Mouse (Mus musculus) thymus, adult 2 months (tissue): ENCODE results near the gene A330070K13Rik. TPM values are rescaled to one million over a fixed set of nuclear protein-coding genes. Genes with fewer than 3 reads are reported as not detected.

Experiments
- DNase-seq: peaks from one replicate; pipeline ENCODE4 v3.0.0; 2021
- H3K27ac ChIP-seq: fragments of 200-500 bp; 2 replicates; pipeline ENCODE4 v1.5.1; 2012; ENCODE audit warnings: low read length, control low read depth; ENCODE audit not compliant: control insufficient read depth, insufficient read depth
- H3K27me3 ChIP-seq: fragments of 200-500 bp; 2 replicates; pipeline ENCODE4 v1.6.1; 2012; ENCODE audit warnings: mild to moderate bottlenecking, low read length, moderate library complexity, mixed read lengths; ENCODE audit not compliant: control insufficient read depth, insufficient read depth
- H3K36me3 ChIP-seq: fragments of 200-500 bp; 2 replicates; pipeline ENCODE4 v1.6.1; 2012; ENCODE audit warnings: mild to moderate bottlenecking, low read length, moderate library complexity; ENCODE audit not compliant: control insufficient read depth, insufficient read depth
- H3K4me1 ChIP-seq: fragments of 200-500 bp; replicated peaks from 2 replicates; pipeline ENCODE4 v1.6.1; 2012; ENCODE audit warnings: low read length; ENCODE audit not compliant: control insufficient read depth, insufficient read depth
- H3K4me3 ChIP-seq: fragments of 200-500 bp; 2 replicates; pipeline ENCODE4 v1.5.1; 2012; ENCODE audit warnings: mild to moderate bottlenecking, low read length, control low read depth, moderate library complexity; ENCODE audit not compliant: control insufficient read depth, insufficient read depth
- CTCF ChIP-seq: fragments of 200-500 bp; IDR thresholded peaks from 2 replicates; pipeline ENCODE4 v1.5.1; 2012; ENCODE audit warnings: mild to moderate bottlenecking, control low read depth, low read length, moderate library complexity, borderline replicate concordance; ENCODE audit not compliant: control insufficient read depth, poor library complexity, insufficient read depth; ENCODE audit errors: extremely low read depth
- POLR2A ChIP-seq: fragments of 200-500 bp; IDR thresholded peaks from 2 replicates; pipeline ENCODE4 v1.6.1; 2012; ENCODE audit warnings: mild to moderate bottlenecking, low read length, control low read depth, moderate library complexity; ENCODE audit not compliant: control insufficient read depth, poor library complexity, insufficient read depth; ENCODE audit errors: extremely low read depth
- WGBS: fragments of 180-500 bp; shearing (Covaris S2); methylation state at CpG from one replicate; pipeline ENCODE4 v1.1.7; 2018; 5-methylcytosine and 5-hydroxymethylcytosine counted together
- polyA plus RNA-seq: library from polyadenylated mRNA; depleted of rRNA; stranded (reverse); fragments of >200 nt; gene quantifications from 2 replicates; pipeline ENCODE4 v1.2.3, GENCODE M21; 2012; rRNA removed

A330070K13Rik gene
- not detected in 2 replicates for polyA plus RNA-seq

DNA sequence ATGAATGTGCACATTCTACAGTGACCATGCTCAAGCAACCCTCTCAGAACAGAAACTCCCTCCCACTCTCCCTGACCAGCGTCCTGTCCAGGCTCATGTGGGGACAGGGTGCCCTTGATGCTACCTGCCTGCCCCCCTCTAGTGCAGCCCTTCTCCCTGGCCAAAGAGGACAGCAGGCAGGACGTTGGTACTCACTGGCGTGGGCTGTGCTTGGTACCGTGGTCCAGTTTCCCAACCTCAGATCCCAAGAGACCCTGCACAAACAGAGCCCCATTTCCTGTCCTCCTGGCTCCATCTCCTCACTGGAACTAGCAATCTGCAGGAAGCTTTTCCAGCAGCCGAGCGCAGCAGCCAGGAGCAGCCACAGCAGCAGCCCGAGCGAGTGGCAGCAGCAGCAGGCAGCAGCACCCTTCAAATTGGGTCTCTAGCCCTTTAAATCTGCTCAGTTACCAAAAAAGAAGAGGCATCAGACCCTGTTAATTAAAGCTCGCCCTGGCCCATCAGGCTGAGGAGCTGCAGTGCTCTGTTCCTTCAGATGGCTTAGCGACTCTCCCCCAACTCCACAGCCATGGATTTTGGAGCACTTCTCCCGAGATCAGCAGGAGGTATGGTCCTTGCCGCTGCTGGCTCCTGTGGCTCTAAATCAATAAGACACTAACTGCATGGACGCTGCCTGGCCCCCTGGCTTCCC is at the start of gene A330070K13Rik:
A330070K13Rik (minus strand) TSS at position 410 of the 691 bp plus-strand sequence.
- 13% methylated on average over 13 of the region's 13 CpGs for WGBS

DNA sequence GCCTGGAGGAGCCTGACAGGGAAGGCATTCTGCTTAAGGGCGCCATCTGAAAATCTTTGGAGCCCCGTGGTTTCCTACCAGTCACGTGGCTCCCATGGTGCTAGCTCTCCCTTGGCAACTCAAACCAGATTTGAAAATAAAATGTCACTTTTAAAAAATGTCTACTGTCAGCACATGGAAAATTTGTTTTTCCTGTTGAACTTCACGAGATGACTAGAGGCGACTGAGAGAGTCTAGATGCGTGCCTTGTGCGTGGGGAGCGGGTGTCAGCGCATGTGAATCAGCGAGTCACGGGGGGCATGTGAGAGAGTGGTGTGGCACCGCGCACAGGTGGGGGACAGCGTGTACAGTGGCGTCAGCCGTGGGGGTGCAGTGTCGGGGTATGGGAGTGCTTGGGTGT is 27.1 kb upstream of the A330070K13Rik start:
- no peaks in the 10 kb centered on the region for H3K36me3 ChIP-seq
- H3K27ac ChIP-seq, result no peak overlapping the region
- no peaks in the 10 kb centered on the region for H3K27me3 ChIP-seq
- no peaks in the 10 kb centered on the region for H3K4me1 ChIP-seq
- no peak overlapping the region for H3K4me3 ChIP-seq
- no peak for DNase-seq
- TF ChIP-seq CTCF, result no peak
- TF ChIP-seq POLR2A, result no peak
- 95% methylated on average over 17 of the region's 17 CpGs for WGBS

More for the DNA sequence above, at the start of gene A330070K13Rik:
- DNase-seq, result no peak
- Histone ChIP-seq H3K4me3 (no peak within 1 kb of the TSS), H3K4me1 (no peaks in the 10 kb centered on the region), H3K27ac (no peak within 1 kb of the TSS), H3K36me3 (no peaks in the 10 kb centered on the region), H3K27me3 (no peaks in the 10 kb centered on the region)
- TF ChIP-seq CTCF (no peak), POLR2A (no peak)

GRCm38 (mm10) chr5:130409706-130410105 is 25.3 kb upstream of the A330070K13Rik start:
- no peak for DNase-seq
- Histone ChIP-seq H3K36me3 (no peaks in the 10 kb centered on the region), H3K4me1 (no peaks in the 10 kb centered on the region), H3K27me3 (no peaks in the 10 kb centered on the region), H3K27ac (no peak overlapping the region), H3K4me3 (no peak overlapping the region)
- TF ChIP-seq CTCF, result no peak
- no peak for TF ChIP-seq POLR2A
- WGBS, result 86% methylated on average over 6 of the region's 6 CpGs

DNA sequence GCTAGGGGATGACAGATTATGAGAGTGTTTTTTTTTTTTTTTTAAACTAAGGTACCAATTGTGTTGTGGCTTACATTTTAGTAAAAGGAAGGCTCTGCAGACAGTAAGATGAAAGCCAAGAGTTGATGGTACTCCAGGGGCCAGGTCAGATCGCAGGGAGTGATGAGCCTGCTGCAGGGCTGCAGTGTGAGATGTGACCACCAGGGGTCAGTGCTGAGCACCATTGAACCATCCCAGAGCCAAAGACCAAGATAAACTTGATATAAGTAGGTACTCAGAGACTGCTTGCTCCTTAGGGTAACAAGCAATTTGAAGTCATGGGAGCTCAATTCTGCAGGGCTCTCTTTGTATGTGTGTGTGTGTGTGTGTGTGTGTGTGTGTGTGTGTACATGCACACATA is 20.8 kb upstream of the A330070K13Rik start:
- Histone ChIP-seq H3K36me3 (no peaks in the 10 kb centered on the region), H3K27ac (no peak overlapping the region), H3K4me3 (no peak overlapping the region), H3K27me3 (no peaks in the 10 kb centered on the region), H3K4me1 (no peaks in the 10 kb centered on the region)
- peak; percentile 10 for DNase-seq
- TF ChIP-seq POLR2A (no peak), CTCF (peak; percentile 51; the same call in 1 of the 2 replicates)
- 50% methylated on average over 1 of the region's 1 CpGs for WGBS

- no peaks in the 10 kb centered on the region for H3K36me3 ChIP-seq
- H3K4me3 ChIP-seq, result no peak overlapping the region
- WGBS, result 91% methylated on average over 8 of the region's 8 CpGs
- H3K27ac ChIP-seq, result no peak overlapping the region
- no peaks in the 10 kb centered on the region for H3K4me1 ChIP-seq
- no peak for DNase-seq
- TF ChIP-seq POLR2A, result no peak
- TF ChIP-seq CTCF, result no peak
- H3K27me3 ChIP-seq, result no peaks in the 10 kb centered on the region
Measured at GRCm38 (mm10) chr5:130400136-130400917, 15.9 kb upstream of the A330070K13Rik start.

GRCm38 (mm10) chr5:130395142-130395541 is 10.7 kb upstream of the A330070K13Rik start:
- Histone ChIP-seq H3K4me3 (no peak overlapping the region), H3K27ac (no peak overlapping the region), H3K4me1 (no peaks in the 10 kb centered on the region), H3K36me3 (no peaks in the 10 kb centered on the region), H3K27me3 (no peaks in the 10 kb centered on the region)
- no peak for TF ChIP-seq POLR2A
- TF ChIP-seq CTCF, result no peak
- 85% methylated on average over 6 of the region's 6 CpGs for WGBS
- DNase-seq, result no peak
